Mouse (Mus musculus) thymus, adult 18-20 months (tissue): ENCODE results near the gene Kat5.

ENCODE experiments used
- DNase-seq, 2 experiments: peaks; one replicate each; pipeline ENCODE4 v3.0.0; 2022; ENCODE audit warnings: mixed read lengths in 2 of 2

The Kat5 gene

GRCm38 (mm10) chr19:5570353-5571246 is 39.4 kb downstream of the Kat5 start:
- no peak for DNase-seq

GRCm38 (mm10) chr19:5569521-5569920 is 40.5 kb downstream of the Kat5 start:
- no peak for DNase-seq

GRCm38 (mm10) chr19:5568470-5569140 is 41.4 kb downstream of the Kat5 start:
- peak; percentile 59 to 70 for DNase-seq

GRCm38 (mm10) chr19:5567534-5568469 is 42.2 kb downstream of the Kat5 start, which contains the start of gene Ap5b1:
Gene Ap5b1, plus strand, starts transcription at chr19:5568025.
- DNase-seq: peak; percentile 83 to 84

- DNase-seq: no peak
Measured at GRCm38 (mm10) chr19:5567180-5567533, 42.9 kb downstream of the Kat5 start.

GRCm38 (mm10) chr19:5566316-5566715 is 43.7 kb downstream of the Kat5 start:
- DNase-seq: peak in 1 of 2 experiments; percentile 10

GRCm38 (mm10) chr19:5562776-5563175 is 47.3 kb downstream of the Kat5 start:
- no peak for DNase-seq

GRCm38 (mm10) chr19:5561886-5562285 is 48.2 kb downstream of the Kat5 start:
- DNase-seq: no peak

- no peak for DNase-seq
Measured at GRCm38 (mm10) chr19:5561252-5561790, 48.7 kb downstream of the Kat5 start.

- no peak for DNase-seq
Measured at GRCm38 (mm10) chr19:5560457-5561041, 49.5 kb downstream of the Kat5 start, which contains the start of gene Ovol1. Gene Ovol1, minus strand, starts transcription at chr19:5560646.

- no peak for DNase-seq
Measured at GRCm38 (mm10) chr19:5559631-5560456, 50.2 kb downstream of the Kat5 start.

GRCm38 (mm10) chr19:5559229-5559628 is 50.8 kb downstream of the Kat5 start:
- no peak for DNase-seq

- no peak for DNase-seq
Measured at GRCm38 (mm10) chr19:5558770-5559169, 51.3 kb downstream of the Kat5 start.

- no peak for DNase-seq
Measured at GRCm38 (mm10) chr19:5558169-5558568, 51.9 kb downstream of the Kat5 start.

GRCm38 (mm10) chr19:5554212-5554611 is 55.8 kb downstream of the Kat5 start:
- no peak for DNase-seq

- no peak for DNase-seq
Measured at GRCm38 (mm10) chr19:5553802-5554201, 56.2 kb downstream of the Kat5 start.
